Mouse (Mus musculus) heart, postnatal 0 days (tissue): ENCODE measurements around the gene Kcnk10.

ENCODE experiments used
- CTCF ChIP-seq: IDR thresholded peaks from 2 replicates; pipeline ENCODE4 v1.5.1; 2016; ENCODE audit warnings: antibody characterized with exemption, control low read depth, low read depth
- EP300 ChIP-seq: IDR thresholded peaks from 2 replicates; pipeline ENCODE4 v1.6.1; 2016; ENCODE audit warnings: antibody characterized with exemption, low read depth

GRCm38 (mm10) chr12:98536760-98537159, 41.4 kb downstream of the Kcnk10 start:
- TF ChIP-seq CTCF (no peak), EP300 (no peak)
